Mouse (Mus musculus) thymus, adult 2 months (tissue): ENCODE measurements around the gene Parp16.

Experiments
- CTCF ChIP-seq: fragments of 200-500 bp; IDR thresholded peaks from 2 replicates; pipeline ENCODE4 v1.5.1; 2012; ENCODE audit warnings: mild to moderate bottlenecking, control low read depth, low read length, moderate library complexity, borderline replicate concordance; ENCODE audit not compliant: control insufficient read depth, poor library complexity, insufficient read depth; ENCODE audit errors: extremely low read depth
- POLR2A ChIP-seq: fragments of 200-500 bp; IDR thresholded peaks from 2 replicates; pipeline ENCODE4 v1.6.1; 2012; ENCODE audit warnings: mild to moderate bottlenecking, low read length, control low read depth, moderate library complexity; ENCODE audit not compliant: control insufficient read depth, poor library complexity, insufficient read depth; ENCODE audit errors: extremely low read depth

DNA sequence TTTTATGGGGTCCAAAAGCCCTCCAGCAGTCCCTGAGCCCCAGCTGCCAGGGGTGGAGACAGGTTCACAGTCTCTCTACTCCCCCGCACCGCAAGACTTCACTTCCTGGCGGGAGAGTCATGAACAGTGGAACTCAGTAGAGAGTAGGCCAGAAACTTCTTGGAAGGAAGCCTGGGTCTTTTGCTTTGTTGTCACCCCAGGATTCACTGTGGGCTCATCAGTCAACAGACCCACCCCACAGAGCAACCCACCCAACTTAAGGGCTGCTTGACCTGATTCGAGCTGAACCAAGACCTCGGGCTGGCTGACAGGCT is 53.2 kb downstream of the Parp16 start:
- TF ChIP-seq POLR2A = no peak
- no peak for TF ChIP-seq CTCF
